Mouse (Mus musculus): ENCODE data around the gene Pter.

DNA sequence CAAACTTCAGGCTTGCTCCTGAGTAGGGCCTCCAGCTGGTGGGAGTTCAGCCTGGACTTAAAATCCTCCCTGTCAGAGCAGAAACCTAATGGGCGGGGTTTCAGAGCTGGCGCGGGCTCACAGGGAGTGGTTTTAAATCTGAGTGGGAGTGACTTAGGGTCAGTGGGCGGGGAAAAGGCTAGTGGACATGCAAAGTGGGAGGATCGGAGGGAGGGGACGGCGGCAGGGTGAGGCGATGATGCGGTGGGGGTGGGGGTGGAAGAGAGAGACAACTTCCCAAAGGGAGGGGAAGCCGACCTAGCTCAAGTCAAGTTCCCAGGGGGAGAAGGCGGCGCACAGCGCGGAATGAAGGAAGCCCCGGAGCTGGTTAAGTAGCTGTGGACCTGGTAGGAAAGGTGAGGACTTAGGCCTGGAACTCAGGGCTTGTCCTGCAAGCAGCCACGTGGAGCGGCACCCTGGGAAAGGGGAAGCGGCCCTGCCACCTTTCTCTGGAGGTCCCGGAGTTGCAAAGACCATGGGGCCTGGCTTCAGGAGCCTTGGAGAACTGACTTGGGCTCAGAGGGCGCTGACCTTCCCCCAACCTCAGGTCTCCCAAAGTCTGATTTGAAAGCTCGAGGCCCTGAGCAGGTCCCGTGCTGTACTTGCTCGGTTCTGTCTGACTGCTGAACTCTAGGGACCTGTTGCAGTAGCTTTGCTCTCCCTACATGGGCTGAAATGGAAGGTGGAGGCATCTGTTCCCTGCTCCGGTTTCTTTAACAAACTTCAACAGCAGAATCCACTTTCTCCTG is at the start of gene Pter:
- TF ChIP-seq POLR2A (IDR thresholded peaks at IDR 0.05; ENCODE audit: insufficient read depth, low read depth, low read length), result no peak
- no peak for TF ChIP-seq CTCF (IDR thresholded peaks at IDR 0.05; ENCODE audit: insufficient read depth, low read depth, low read length)

All from olfactory bulb, adult 2 months (tissue).